Mouse (Mus musculus): ENCODE data around the gene Nit2.

DNA sequence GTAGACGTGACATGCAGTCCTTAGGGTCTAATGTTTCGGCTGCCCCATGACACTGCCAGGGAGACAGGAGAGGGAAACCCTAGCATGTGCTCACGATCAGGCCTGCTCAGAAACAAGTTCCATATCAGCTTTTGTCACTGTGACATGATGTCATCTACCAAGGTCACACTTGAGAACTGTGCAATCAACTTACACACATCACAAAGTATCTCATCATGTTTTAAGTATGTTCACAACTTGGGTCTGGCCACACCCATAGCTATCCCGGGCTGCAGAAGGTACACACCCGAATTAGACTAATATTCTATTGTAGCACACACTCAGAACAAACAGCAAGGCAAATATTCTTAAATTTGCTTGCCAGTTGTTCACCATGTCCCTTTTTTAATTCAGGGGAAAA lies 14.9 kb upstream of the Nit2 start:
- no peak for TF ChIP-seq ZNF384 (IDR thresholded peaks at IDR 0.05; ENCODE audit: low read depth, low read length)
- TF ChIP-seq ZC3H11A (IDR thresholded peaks at IDR 0.05; ENCODE audit: borderline replicate concordance, low read depth, low read length), result no peak

Measured in ES-E14 (cell line).